Mouse (Mus musculus) myocyte (in vitro differentiated cells): ENCODE results near the gene Gm525. TPM values are rescaled to one million over a fixed set of nuclear protein-coding genes. Genes with fewer than 3 reads are reported as not detected.

Source experiments
- H3K27me3 ChIP-seq: one replicate; pipeline ENCODE4 v1.6.1; 2011; ENCODE audit not compliant: control insufficient read depth, insufficient read depth, insufficient read length
- H3K36me3 ChIP-seq: one replicate; pipeline ENCODE4 v1.6.1; 2011; ENCODE audit not compliant: control insufficient read depth, insufficient read depth
- H3K4me2 ChIP-seq: one replicate; pipeline ENCODE4 v1.6.1; 2011; ENCODE audit warnings: low read depth, control low read depth
- H3K4me3 ChIP-seq: one replicate; pipeline ENCODE4 v1.5.1; 2011; ENCODE audit warnings: mild to moderate bottlenecking, control low read depth, moderate library complexity
- H3K79me2 ChIP-seq: one replicate; pipeline ENCODE4 v1.6.1; 2011; ENCODE audit not compliant: control insufficient read depth, insufficient read depth
- H3ac ChIP-seq: one replicate; pipeline ENCODE4 v1.6.1; 2011; ENCODE audit not compliant: control insufficient read depth, insufficient read length
- CEBPB ChIP-seq: IDR thresholded peaks from 2 replicates; pipeline ENCODE4 v1.6.1; 2011; ENCODE audit warnings: mild to moderate bottlenecking, moderate library complexity; ENCODE audit not compliant: poor library complexity, insufficient read depth, severe bottlenecking
- E2F4 ChIP-seq: IDR thresholded peaks from one replicate; pipeline ENCODE4 v1.6.1; 2011; ENCODE audit warnings: mild to moderate bottlenecking, control low read depth, moderate library complexity; ENCODE audit not compliant: insufficient read depth
- MAX ChIP-seq: IDR thresholded peaks from one replicate; pipeline ENCODE4 v1.6.1; 2011; ENCODE audit warnings: low read depth, mild to moderate bottlenecking, control low read depth
- MYOD1 ChIP-seq, 3 experiments: IDR thresholded peaks; one replicate each; pipeline ENCODE4 v1.6.1; 2011; ENCODE audit warnings: control low read depth in 2 of 3, low read depth in 2 of 3, mild to moderate bottlenecking in 2 of 3, moderate library complexity in 1 of 3; ENCODE audit not compliant: insufficient read length in 2 of 3, control insufficient read depth in 1 of 3
- MYOG ChIP-seq, 3 experiments: IDR thresholded peaks; one replicate each; pipeline ENCODE4 v1.6.1; 2011; ENCODE audit warnings: control low read depth in 2 of 3, low read depth in 2 of 3, mild to moderate bottlenecking in 2 of 3; ENCODE audit not compliant: insufficient read length in 2 of 3, control insufficient read depth in 1 of 3, insufficient read depth in 1 of 3
- POLR2A ChIP-seq: IDR thresholded peaks from one replicate; pipeline ENCODE4 v1.6.1; 2011; ENCODE audit warnings: low read depth, mild to moderate bottlenecking, control low read depth, moderate library complexity; ENCODE audit not compliant: insufficient read length
- POLR2AphosphoS2 ChIP-seq: IDR thresholded peaks from one replicate; pipeline ENCODE4 v1.6.1; 2011; ENCODE audit warnings: low read depth, control low read depth; ENCODE audit not compliant: insufficient read length
- REST ChIP-seq: IDR thresholded peaks from one replicate; pipeline ENCODE4 v1.6.1; 2011; ENCODE audit warnings: mild to moderate bottlenecking, control low read depth, moderate library complexity; ENCODE audit not compliant: insufficient read depth, insufficient read length
- SRF ChIP-seq: IDR thresholded peaks from one replicate; pipeline ENCODE4 v1.6.1; 2011; ENCODE audit warnings: low read depth; ENCODE audit not compliant: control insufficient read depth, insufficient read length
- TCF12 ChIP-seq: IDR thresholded peaks from one replicate; pipeline ENCODE4 v1.6.1; 2011; ENCODE audit warnings: mild to moderate bottlenecking, control low read depth; ENCODE audit not compliant: poor library complexity, insufficient read depth, severe bottlenecking
- TCF3 ChIP-seq: IDR thresholded peaks from one replicate; pipeline ENCODE4 v1.6.1; 2011; ENCODE audit warnings: low read depth, control low read depth; ENCODE audit not compliant: insufficient read length
- USF1 ChIP-seq: IDR thresholded peaks from one replicate; pipeline ENCODE4 v1.6.1; 2011; ENCODE audit warnings: low read depth, mild to moderate bottlenecking, control low read depth, moderate library complexity
- polyA plus RNA-seq: library from polyadenylated mRNA; unstranded; fragments of >200 nt; fragmentation: generic; extraction: Trizol; gene quantifications from one replicate; pipeline ENCODE4 v1.2.1, GENCODE M21; 2012; ENCODE audit warnings: missing spikeins

The Gm525 gene
- polyA plus RNA-seq, 1 experiment, result not detected

GRCm38 (mm10) chr11:89071522-89071921 lies 2.1 kb upstream of the Gm525 start:
- Histone ChIP-seq H3K79me2 (no peaks in the 10 kb centered on the region), H3K4me2 (no peak overlapping the region), H3ac (no peak overlapping the region), H3K27me3 (no peaks in the 10 kb centered on the region), H3K36me3 (no peaks in the 10 kb centered on the region), H3K4me3 (no peak overlapping the region)
- no peak for TF ChIP-seq POLR2AphosphoS2
- no peak for TF ChIP-seq MAX
- TF ChIP-seq MYOG (IDR thresholded peaks at IDR 0.05; ENCODE audit: control insufficient read depth in 1 of 3, insufficient read depth in 1 of 3, insufficient read length in 2 of 3, low read depth in 2 of 3), result no peak
- TF ChIP-seq E2F4, result no peak
- TF ChIP-seq TCF3, result no peak
- TF ChIP-seq SRF, result no peak
- TF ChIP-seq TCF12, result no peak
- TF ChIP-seq REST, result no peak
- no peak for TF ChIP-seq USF1
- TF ChIP-seq CEBPB, result no peak
- no peak for TF ChIP-seq MYOD1 (IDR thresholded peaks at IDR 0.05; ENCODE audit: control insufficient read depth in 1 of 3, insufficient read length in 2 of 3, low read depth in 2 of 3)

- Histone ChIP-seq H3K36me3 (no peaks in the 10 kb centered on the region), H3K4me3 (no peak overlapping the region), H3K4me2 (no peak overlapping the region), H3K79me2 (no peaks in the 10 kb centered on the region), H3K27me3 (no peaks in the 10 kb centered on the region), H3ac (no peak overlapping the region)
- TF ChIP-seq POLR2AphosphoS2 (no peak), MAX (no peak), TCF3 (no peak), USF1 (no peak), CEBPB (no peak), TCF12 (no peak), SRF (no peak), POLR2A (no peak), MYOD1 (IDR thresholded peaks at IDR 0.05; ENCODE audit: control insufficient read depth in 1 of 3, insufficient read length in 2 of 3, low read depth in 2 of 3) (no peak), REST (no peak), E2F4 (no peak), MYOG (IDR thresholded peaks at IDR 0.05; ENCODE audit: control insufficient read depth in 1 of 3, insufficient read depth in 1 of 3, insufficient read length in 2 of 3, low read depth in 2 of 3) (no peak)
These were observed 1.3 kb downstream of the Gm525 start for GRCm38 (mm10) chr11:89074783-89075413.

GRCm38 (mm10) chr11:89076370-89076821 lies 2.8 kb downstream of the Gm525 start:
- Histone ChIP-seq H3K4me3 (no peak overlapping the region), H3K36me3 (no peaks in the 10 kb centered on the region), H3K79me2 (no peaks in the 10 kb centered on the region), H3ac (no peak overlapping the region), H3K27me3 (no peaks in the 10 kb centered on the region), H3K4me2 (no peak overlapping the region)
- TF ChIP-seq REST (no peak), TCF3 (no peak), TCF12 (no peak), MYOD1 (IDR thresholded peaks at IDR 0.05; ENCODE audit: control insufficient read depth in 1 of 3, insufficient read length in 2 of 3, low read depth in 2 of 3) (no peak), MYOG (IDR thresholded peaks at IDR 0.05; ENCODE audit: control insufficient read depth in 1 of 3, insufficient read depth in 1 of 3, insufficient read length in 2 of 3, low read depth in 2 of 3) (no peak), USF1 (no peak), E2F4 (no peak), SRF (no peak), POLR2AphosphoS2 (no peak), POLR2A (no peak), MAX (no peak), CEBPB (no peak)

- H3K27me3 ChIP-seq, result no peaks in the 10 kb centered on the region
- H3K36me3 ChIP-seq, result no peaks in the 10 kb centered on the region
- H3ac ChIP-seq, result no peak overlapping the region
- H3K4me3 ChIP-seq, result no peak overlapping the region
- H3K79me2 ChIP-seq, result no peaks in the 10 kb centered on the region
- no peak for TF ChIP-seq POLR2A
- TF ChIP-seq POLR2AphosphoS2, result no peak
- no peak for TF ChIP-seq MAX
- TF ChIP-seq MYOG (IDR thresholded peaks at IDR 0.05; ENCODE audit: control insufficient read depth in 1 of 3, insufficient read depth in 1 of 3, insufficient read length in 2 of 3, low read depth in 2 of 3), result no peak
- TF ChIP-seq SRF, result no peak
- TF ChIP-seq TCF3, result no peak
- TF ChIP-seq MYOD1 (IDR thresholded peaks at IDR 0.05; ENCODE audit: control insufficient read depth in 1 of 3, insufficient read length in 2 of 3, low read depth in 2 of 3), result no peak
- H3K4me2 ChIP-seq, result no peak overlapping the region
These were observed 4.0 kb downstream of the Gm525 start for GRCm38 (mm10) chr11:89077601-89078000.

GRCm38 (mm10) chr11:89078305-89078704 lies 4.7 kb downstream of the Gm525 start:
- no peaks in the 10 kb centered on the region for H3K36me3 ChIP-seq
- no peak overlapping the region for H3ac ChIP-seq
- H3K79me2 ChIP-seq, result no peaks in the 10 kb centered on the region
- TF ChIP-seq SRF, result no peak
- TF ChIP-seq CEBPB, result no peak
- no peak for TF ChIP-seq TCF12
- no peak for TF ChIP-seq MAX
- no peak for TF ChIP-seq USF1
- no peak for TF ChIP-seq REST
- no peak for TF ChIP-seq MYOG (IDR thresholded peaks at IDR 0.05; ENCODE audit: control insufficient read depth in 1 of 3, insufficient read depth in 1 of 3, insufficient read length in 2 of 3, low read depth in 2 of 3)
- no peak for TF ChIP-seq E2F4
- TF ChIP-seq POLR2AphosphoS2, result no peak
- TF ChIP-seq TCF3, result no peak
- TF ChIP-seq MYOD1 (IDR thresholded peaks at IDR 0.05; ENCODE audit: control insufficient read depth in 1 of 3, insufficient read length in 2 of 3, low read depth in 2 of 3), result no peak
- TF ChIP-seq POLR2A, result no peak
- H3K27me3 ChIP-seq, result no peaks in the 10 kb centered on the region
- no peak overlapping the region for H3K4me2 ChIP-seq
- H3K4me3 ChIP-seq, result no peak overlapping the region
